Mouse (Mus musculus): Measurements from ENCODE around the gene Fancg. TPM values are rescaled to one million over a fixed set of nuclear protein-coding genes. Genes with fewer than 3 reads are reported as not detected.
A peak's percentile ranks its signal among the peaks of the same experiment; 100 is the strongest.

The Fancg gene
- total RNA-seq (2012; rRNA removed) (10.1 and 11.4 TPM in 2 replicates), polyA plus RNA-seq (2012; ENCODE audit: insufficient read depth in 1 of 2, insufficient read length in 2 of 2, low read depth in 1 of 2, low replicate concordance in 2 of 2, missing spikeins in 1 of 2) (10 to 100 TPM in 1 of 2 experiments, not detected in 1; 24.6 TPM)

GRCm38 (mm10) chr4:43010161-43011038, at the start of gene Fancg:
Fancg (minus strand) TSS chr4:43010506.
- Histone ChIP-seq H3K27ac (ENCODE audit: control insufficient read depth, low read depth, low read length) (peak within 1 kb of the TSS; percentile 90), H3K36me3 (ENCODE audit: control insufficient read depth in 1 of 2, insufficient read depth in 2 of 2, low read length in 2 of 2) (peaks cover 0 to 3% of the 10 kb centered on the region in 2 experiments; a peak in 1 of 4 replicates), H3K4me3 (ENCODE audit: control insufficient read depth in 1 of 2, insufficient read depth in 1 of 2, low read depth in 2 of 2, low read length in 2 of 2) (peak within 1 kb of the TSS; percentile 87 to 99), H3K9ac (ENCODE audit: control insufficient read depth, low read depth, low read length, poor library complexity, severe bottlenecking) (peak within 1 kb of the TSS; percentile 98), H3K27me3 (ENCODE audit: control insufficient read depth in 1 of 2, insufficient read depth in 2 of 2, low read length in 2 of 2) (no peaks in the 10 kb centered on the region), H3K79me2 (ENCODE audit: control insufficient read depth, insufficient read depth, low read length, poor library complexity) (peaks cover 1% of the 10 kb centered on the region; the same call in 1 of the 2 replicates), H3K4me1 (ENCODE audit: control insufficient read depth in 1 of 2, insufficient read depth in 2 of 2, low read length in 2 of 2) (peaks cover 3 to 11% of the 10 kb centered on the region in 2 experiments; a peak in 3 of 4 replicates), H3K9me3 (replicated peaks; ENCODE audit: insufficient read depth, low read length) (no peaks in the 10 kb centered on the region)
- peak; percentile 92 for DNase-seq (ENCODE audit: low read depth, low spot score)
- no peak for TF ChIP-seq USF2 (IDR thresholded peaks at IDR 0.05; ENCODE audit: borderline replicate concordance in 1 of 2, insufficient read depth in 1 of 2, low read depth in 1 of 2, low read length in 2 of 2)
- TF ChIP-seq GABPA (IDR thresholded peaks at IDR 0.05; ENCODE audit: low read depth, low read length) = 0 out of 2 replicates have a peak, but pooled peaks have one; percentile 39
- no peak for TF ChIP-seq EP300 (IDR thresholded peaks at IDR 0.05; ENCODE audit: low read depth in 1 of 2, low read length in 2 of 2)
- TF ChIP-seq TAL1 (IDR thresholded peaks at IDR 0.05; ENCODE audit: low read length) = no peak
- TF ChIP-seq NELFE (IDR thresholded peaks at IDR 0.05; ENCODE audit: low read depth, low read length) = peak; percentile 46; the same call in 1 of the 2 replicates
- no peak for TF ChIP-seq CHD1 (IDR thresholded peaks at IDR 0.05; ENCODE audit: low read depth, low read length)
- no peak for TF ChIP-seq BHLHE40 (IDR thresholded peaks at IDR 0.05; ENCODE audit: borderline replicate concordance, low read depth, low read length)
- peak; percentile 83 for TF ChIP-seq ELF1 (IDR thresholded peaks at IDR 0.05; ENCODE audit: low read depth, low read length)
- peak; percentile 75; the same call in 1 of the 2 replicates for TF ChIP-seq E2F4 (IDR thresholded peaks at IDR 0.05; ENCODE audit: borderline replicate concordance, low read depth, low read length)
- peak; percentile 94 for TF ChIP-seq HCFC1 (IDR thresholded peaks at IDR 0.05; ENCODE audit: low read depth, low read length)
- no peak for TF ChIP-seq UBTF (IDR thresholded peaks at IDR 0.05; ENCODE audit: borderline replicate concordance, insufficient read depth, low read depth, low read length)
- no peak for TF ChIP-seq RAD21 (IDR thresholded peaks at IDR 0.05; ENCODE audit: low read depth, low read length)
- TF ChIP-seq USF1 (IDR thresholded peaks at IDR 0.05; ENCODE audit: low read depth, low read length) = no peak
- 0 out of 2 replicates have a peak, but pooled peaks have one; percentile 11 for TF ChIP-seq TBP (IDR thresholded peaks at IDR 0.05; ENCODE audit: low read depth, low read length)
- TF ChIP-seq MXI1 (IDR thresholded peaks at IDR 0.05; ENCODE audit: low read depth, low read length) = peak; percentile 63
- no peak for TF ChIP-seq SMC3 (IDR thresholded peaks at IDR 0.05; ENCODE audit: low read depth, low read length)
- no peak for TF ChIP-seq MEF2A (IDR thresholded peaks at IDR 0.05; ENCODE audit: extremely low read depth, insufficient replicate concordance, low read depth, low read length, poor library complexity, severe bottlenecking)
- no peak for TF ChIP-seq ZMIZ1 (IDR thresholded peaks at IDR 0.05; ENCODE audit: low read depth, low read length)
- TF ChIP-seq NRF1 (IDR thresholded peaks at IDR 0.05; ENCODE audit: insufficient read depth, low read depth, low read length, poor library complexity, severe bottlenecking) = no peak
- TF ChIP-seq MYC (IDR thresholded peaks at IDR 0.05; ENCODE audit: low read depth, low read length) = peak; percentile 29; the same call in 1 of the 2 replicates
- no peak for TF ChIP-seq RCOR1 (IDR thresholded peaks at IDR 0.05; ENCODE audit: low read depth, low read length)
- no peak for TF ChIP-seq ZKSCAN1 (IDR thresholded peaks at IDR 0.05; ENCODE audit: low read depth, low read length)
- peak; percentile 61; the same call in 1 of the 2 replicates for TF ChIP-seq CHD2 (IDR thresholded peaks at IDR 0.05; ENCODE audit: low read length)
- no peak for TF ChIP-seq JUND (IDR thresholded peaks at IDR 0.05; ENCODE audit: low read depth, low read length)
- no peak for TF ChIP-seq MYB (IDR thresholded peaks at IDR 0.05; ENCODE audit: low read depth, low read length)
- no peak for TF ChIP-seq ZC3H11A (IDR thresholded peaks at IDR 0.05; ENCODE audit: low read depth, low read length)
- TF ChIP-seq CTCF (IDR thresholded peaks at IDR 0.05 in 2 of 3, conservative IDR thresholded peaks at IDR 0.05 in 1 of 3; ENCODE audit: control insufficient read depth in 1 of 3, insufficient read depth in 1 of 3, low read depth in 2 of 3, low read length in 3 of 3, poor library complexity in 1 of 3, severe bottlenecking in 1 of 3) = no peak
- no peak; the same call in 1 of the 2 replicates for TF ChIP-seq MAX (IDR thresholded peaks at IDR 0.05; ENCODE audit: low read length)
- peak; percentile 66 to 67 for TF ChIP-seq POLR2A (IDR thresholded peaks at IDR 0.05; ENCODE audit: control insufficient read depth in 1 of 2, insufficient read depth in 1 of 2, low read depth in 1 of 2, low read length in 2 of 2, poor library complexity in 1 of 2)
- peak; percentile 62; the same call in 1 of the 2 replicates for TF ChIP-seq MAZ (IDR thresholded peaks at IDR 0.05; ENCODE audit: low read depth, low read length)
- no peak for TF ChIP-seq POLR2AphosphoS5 (IDR thresholded peaks at IDR 0.05; ENCODE audit: borderline replicate concordance, low read depth, low read length)
- no peak for TF ChIP-seq MAFK (IDR thresholded peaks at IDR 0.05; ENCODE audit: borderline replicate concordance, low read depth, low read length)
- TF ChIP-seq POLR2AphosphoS2 (IDR thresholded peaks at IDR 0.05; ENCODE audit: low read length) = no peak
- no peak for TF ChIP-seq GATA1 (IDR thresholded peaks at IDR 0.05; ENCODE audit: low read depth, low read length)
